Mouse (Mus musculus): Measurements from ENCODE around the gene Cers1. TPM values are rescaled to one million over a fixed set of nuclear protein-coding genes. Genes with fewer than 3 reads are reported as not detected.
A peak's percentile ranks its signal among the peaks of the same experiment; 100 is the strongest.

The Cers1 gene
- polyA plus RNA-seq, 1 experiment from 2014 or later = 3.6 TPM

GRCm38 (mm10) chr8:70278175-70278574, 37.4 kb upstream of the Cers1 start:
- Histone ChIP-seq H3K27me3 (ENCODE audit: insufficient read depth, low read length) (no peaks in the 10 kb centered on the region), H3K27ac (ENCODE audit: low read depth) (no peak overlapping the region), H3K9me3 (ENCODE audit: low read depth, low read length) (no peaks in the 10 kb centered on the region), H3K9ac (peak overlapping the region; percentile 3; the same call in 1 of the 2 replicates), H3K4me1 (ENCODE audit: insufficient read depth) (no peaks in the 10 kb centered on the region; the same call in 1 of the 2 replicates), H3K4me3 (ENCODE audit: low read depth, low read length) (no peak overlapping the region), H3K36me3 (ENCODE audit: insufficient read depth) (no peaks in the 10 kb centered on the region), H3K4me2 (no peak overlapping the region)
- 50% methylated on average over 15 of the region's 15 CpGs for WGBS
- DNase-seq (no peak), ATAC-seq (ENCODE audit: insufficient read depth) (no peak)
- no peak for TF ChIP-seq CTCF (IDR thresholded peaks at IDR 0.05; ENCODE audit: low read depth)

- Histone ChIP-seq H3K4me3 (ENCODE audit: low read depth, low read length) (no peak overlapping the region), H3K9ac (no peak overlapping the region), H3K4me1 (ENCODE audit: insufficient read depth) (no peaks in the 10 kb centered on the region; the same call in 1 of the 2 replicates), H3K4me2 (no peak overlapping the region), H3K27ac (ENCODE audit: low read depth) (peak overlapping the region; percentile 19; the same call in 1 of the 2 replicates), H3K36me3 (ENCODE audit: insufficient read depth) (no peaks in the 10 kb centered on the region), H3K9me3 (ENCODE audit: low read depth, low read length) (no peaks in the 10 kb centered on the region), H3K27me3 (ENCODE audit: insufficient read depth, low read length) (no peaks in the 10 kb centered on the region)
- ATAC-seq (ENCODE audit: insufficient read depth) = no peak
- WGBS = 57% methylated on average over 8 of the region's 8 CpGs
- no peak for DNase-seq
- no peak for TF ChIP-seq CTCF (IDR thresholded peaks at IDR 0.05; ENCODE audit: low read depth)
These were observed 36.3 kb upstream of the Cers1 start for GRCm38 (mm10) chr8:70279266-70279665.

- Histone ChIP-seq H3K36me3 (ENCODE audit: insufficient read depth) (peaks cover 15% of the 10 kb centered on the region), H3K4me3 (ENCODE audit: low read depth, low read length) (no peak overlapping the region), H3K9me3 (ENCODE audit: low read depth, low read length) (no peaks in the 10 kb centered on the region), H3K27ac (ENCODE audit: low read depth) (peak overlapping the region; percentile 79), H3K4me2 (no peak overlapping the region), H3K27me3 (ENCODE audit: insufficient read depth, low read length) (no peaks in the 10 kb centered on the region), H3K4me1 (ENCODE audit: insufficient read depth) (no peaks in the 10 kb centered on the region; the same call in 1 of the 2 replicates), H3K9ac (no peak overlapping the region)
- no peak for TF ChIP-seq CTCF (IDR thresholded peaks at IDR 0.05; ENCODE audit: low read depth)
- DNase-seq (no peak), ATAC-seq (ENCODE audit: insufficient read depth) (no peak)
- WGBS = 18% methylated on average over 3 of the region's 3 CpGs
These were observed 34.6 kb upstream of the Cers1 start for GRCm38 (mm10) chr8:70281001-70281400.

- Histone ChIP-seq H3K27me3 (ENCODE audit: insufficient read depth, low read length) (no peaks in the 10 kb centered on the region), H3K9ac (peak within 1 kb of the TSS; percentile 95), H3K27ac (ENCODE audit: low read depth) (peak within 1 kb of the TSS; percentile 79), H3K4me3 (ENCODE audit: low read depth, low read length) (peak within 1 kb of the TSS; percentile 85), H3K36me3 (ENCODE audit: insufficient read depth) (peaks cover 32% of the 10 kb centered on the region), H3K4me1 (ENCODE audit: insufficient read depth) (no peaks in the 10 kb centered on the region; the same call in 1 of the 2 replicates), H3K9me3 (ENCODE audit: low read depth, low read length) (peaks cover 3% of the 10 kb centered on the region; the same call in 1 of the 2 replicates), H3K4me2 (peak within 1 kb of the TSS; percentile 89)
- peak; percentile 88 for TF ChIP-seq CTCF (IDR thresholded peaks at IDR 0.05; ENCODE audit: low read depth)
- WGBS = 2% methylated on average over 36 of the region's 36 CpGs
- ATAC-seq (ENCODE audit: insufficient read depth) (peak; percentile 92), DNase-seq (peak; percentile 92)
These were observed 32.9 kb upstream of the Cers1 start, which contains the start of gene Homer3 for GRCm38 (mm10) chr8:70282603-70283135. Gene Homer3 (plus strand): TSS chr8:70282827.

- DNase-seq (peak; percentile 56), ATAC-seq (ENCODE audit: insufficient read depth) (peak; percentile 62)
- Histone ChIP-seq H3K9me3 (ENCODE audit: low read depth, low read length) (peaks cover 3% of the 10 kb centered on the region; the same call in 1 of the 2 replicates), H3K4me1 (ENCODE audit: insufficient read depth) (no peaks in the 10 kb centered on the region; the same call in 1 of the 2 replicates), H3K27ac (ENCODE audit: low read depth) (peak overlapping the region; percentile 52), H3K4me3 (ENCODE audit: low read depth, low read length) (peak overlapping the region; percentile 85), H3K27me3 (ENCODE audit: insufficient read depth, low read length) (no peaks in the 10 kb centered on the region), H3K36me3 (ENCODE audit: insufficient read depth) (peaks cover 39% of the 10 kb centered on the region), H3K4me2 (peak overlapping the region; percentile 89), H3K9ac (peak overlapping the region; percentile 95)
- TF ChIP-seq CTCF (IDR thresholded peaks at IDR 0.05; ENCODE audit: low read depth) = no peak
- under 1% methylated on average over 53 of the region's 55 CpGs for WGBS
These were observed 32.2 kb upstream of the Cers1 start for GRCm38 (mm10) chr8:70283136-70284077.

GRCm38 (mm10) chr8:70284421-70284820, 31.2 kb upstream of the Cers1 start:
- ATAC-seq (ENCODE audit: insufficient read depth) (no peak), DNase-seq (no peak)
- H3K36me3 ChIP-seq (ENCODE audit: insufficient read depth) = peaks cover 46% of the 10 kb centered on the region
- no peaks in the 10 kb centered on the region for H3K27me3 ChIP-seq (ENCODE audit: insufficient read depth, low read length)
- no peak overlapping the region for H3K27ac ChIP-seq (ENCODE audit: low read depth)
- H3K9ac ChIP-seq = no peak overlapping the region
- no peaks in the 10 kb centered on the region; the same call in 1 of the 2 replicates for H3K4me1 ChIP-seq (ENCODE audit: insufficient read depth)
- peak overlapping the region; percentile 89 for H3K4me2 ChIP-seq
- H3K4me3 ChIP-seq (ENCODE audit: low read depth, low read length) = peak overlapping the region; percentile 85
- peaks cover 3% of the 10 kb centered on the region; the same call in 1 of the 2 replicates for H3K9me3 ChIP-seq (ENCODE audit: low read depth, low read length)
- TF ChIP-seq CTCF (IDR thresholded peaks at IDR 0.05; ENCODE audit: low read depth) = no peak
- WGBS = 71% methylated on average over 5 of the region's 5 CpGs

- DNase-seq = no peak
- Histone ChIP-seq H3K27me3 (ENCODE audit: insufficient read depth, low read length) (no peaks in the 10 kb centered on the region), H3K4me1 (ENCODE audit: insufficient read depth) (no peaks in the 10 kb centered on the region; the same call in 1 of the 2 replicates), H3K27ac (ENCODE audit: low read depth) (no peak overlapping the region), H3K9ac (no peak overlapping the region), H3K36me3 (ENCODE audit: insufficient read depth) (peaks cover 54% of the 10 kb centered on the region), H3K9me3 (ENCODE audit: low read depth, low read length) (peaks cover 3% of the 10 kb centered on the region; the same call in 1 of the 2 replicates), H3K4me3 (ENCODE audit: low read depth, low read length) (no peak overlapping the region), H3K4me2 (no peak overlapping the region)
- 95% methylated on average over 15 of the region's 15 CpGs for WGBS
- no peak for TF ChIP-seq CTCF (IDR thresholded peaks at IDR 0.05; ENCODE audit: low read depth)
- ATAC-seq (ENCODE audit: insufficient read depth) = no peak
These were observed 30.3 kb upstream of the Cers1 start for GRCm38 (mm10) chr8:70285304-70285703.
